Mouse (Mus musculus): Measurements from ENCODE around the gene Dtx1. TPM values are rescaled to one million over a fixed set of nuclear protein-coding genes. Genes with fewer than 3 reads are reported as not detected.

Gene Dtx1
- polyA plus RNA-seq, 1 experiment from 2014 or later, result 7.4 TPM

DNA sequence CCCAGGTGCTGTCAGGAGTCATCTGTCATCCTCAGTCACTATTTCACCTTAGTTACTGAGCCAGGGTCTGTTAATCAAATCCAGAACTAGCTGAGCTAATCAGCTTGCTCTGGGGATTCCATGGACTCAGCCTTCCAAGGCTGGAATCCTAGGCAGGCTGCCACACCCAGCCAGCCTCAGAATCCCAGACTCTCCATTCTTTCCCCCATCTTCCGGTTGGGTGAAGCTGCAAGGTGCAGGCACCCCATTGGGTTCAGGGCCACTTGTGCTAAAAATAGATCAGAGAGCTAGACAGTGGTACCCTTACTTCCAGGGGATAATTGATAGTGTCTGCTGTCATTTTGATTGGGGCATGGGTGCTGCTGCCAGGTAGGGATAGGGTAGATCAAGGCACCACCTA, 21.0 kb upstream of the Dtx1 start:
- H3K9me3 ChIP-seq (ENCODE audit: control insufficient read depth, low read length), result no peaks in the 10 kb centered on the region
- DNase-seq (ENCODE audit: low spot score) (no peak), ATAC-seq (ENCODE audit: insufficient read depth, low FRiP score, low TSS enrichment) (no peak)
- H3K27me3 ChIP-seq (ENCODE audit: control insufficient read depth, insufficient read depth, low read length), result no peaks in the 10 kb centered on the region
- H3K4me2 ChIP-seq (ENCODE audit: low read depth), result no peak overlapping the region
- H3K9ac ChIP-seq (ENCODE audit: low read length), result no peak overlapping the region
- WGBS, result 85% methylated on average over 1 of the region's 1 CpGs
- H3K36me3 ChIP-seq (ENCODE audit: control insufficient read depth, insufficient read depth, low read length), result no peaks in the 10 kb centered on the region
- H3K4me3 ChIP-seq (ENCODE audit: low read depth, low read length), result no peak overlapping the region
- H3K4me1 ChIP-seq (ENCODE audit: control insufficient read depth, insufficient read depth, low read length), result no peaks in the 10 kb centered on the region
- no peak overlapping the region for H3K27ac ChIP-seq (ENCODE audit: low read depth, low read length)

DNA sequence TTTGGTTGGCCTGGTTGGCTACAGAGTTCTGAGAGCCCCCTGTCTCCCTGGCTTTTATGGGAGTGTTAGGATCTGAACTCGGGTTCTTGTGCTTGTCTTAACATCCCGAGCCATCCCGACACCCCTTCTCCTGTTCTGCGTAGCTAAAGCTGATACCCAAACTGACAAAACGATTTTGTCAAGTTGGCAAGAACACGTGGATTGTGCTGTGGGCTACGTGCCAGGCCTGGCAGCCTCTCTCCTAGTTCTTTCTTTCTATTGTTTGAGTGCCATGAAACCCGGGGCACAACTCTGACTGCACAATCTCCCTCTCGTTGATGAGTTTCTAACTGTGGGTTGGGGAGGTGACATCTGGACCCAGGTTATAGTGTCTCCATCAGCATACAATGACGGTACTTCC, 17.6 kb upstream of the Dtx1 start:
- 86% methylated on average over 10 of the region's 10 CpGs for WGBS
- no peaks in the 10 kb centered on the region for H3K36me3 ChIP-seq (ENCODE audit: control insufficient read depth, insufficient read depth, low read length)
- H3K27ac ChIP-seq (ENCODE audit: low read depth, low read length), result no peak overlapping the region
- H3K9me3 ChIP-seq (ENCODE audit: control insufficient read depth, low read length), result no peaks in the 10 kb centered on the region
- no peak overlapping the region for H3K9ac ChIP-seq (ENCODE audit: low read length)
- H3K4me3 ChIP-seq (ENCODE audit: low read depth, low read length), result no peak overlapping the region
- H3K4me1 ChIP-seq (ENCODE audit: control insufficient read depth, insufficient read depth, low read length), result no peaks in the 10 kb centered on the region
- no peak for ATAC-seq (ENCODE audit: insufficient read depth, low FRiP score, low TSS enrichment)
- H3K27me3 ChIP-seq (ENCODE audit: control insufficient read depth, insufficient read depth, low read length), result no peaks in the 10 kb centered on the region
- DNase-seq (ENCODE audit: low spot score), result no peak
- no peak overlapping the region for H3K4me2 ChIP-seq (ENCODE audit: low read depth)

DNA sequence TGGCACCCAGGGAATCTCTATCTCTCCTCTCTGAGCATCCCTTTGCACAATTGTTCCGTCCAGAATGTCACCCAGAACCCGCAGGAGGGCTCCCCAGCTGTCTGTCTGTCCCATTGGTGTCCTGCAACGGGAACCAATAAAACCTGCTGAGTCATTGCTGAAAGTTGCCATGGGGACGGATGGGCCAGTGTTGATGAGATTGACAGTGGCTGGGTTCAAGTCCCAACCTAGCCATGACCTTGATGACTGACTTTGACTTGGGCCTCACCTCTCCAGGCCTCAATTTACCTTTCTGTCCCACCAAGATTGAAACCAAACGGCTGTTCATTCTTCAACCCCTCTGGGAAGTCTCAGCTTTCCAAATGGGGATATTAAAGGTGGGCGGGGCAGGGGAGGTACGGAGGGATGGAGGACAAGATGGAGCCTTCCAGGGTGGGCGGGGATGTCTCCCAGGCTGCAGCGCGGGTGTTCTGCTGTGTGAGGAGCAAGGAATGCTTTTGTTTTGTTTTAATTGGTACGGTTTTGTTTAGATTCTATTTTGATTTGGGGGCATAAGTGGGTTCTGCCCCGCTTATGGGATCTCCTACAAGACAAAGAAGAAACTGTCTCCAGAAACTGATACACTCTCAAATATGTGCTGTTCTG, 14.2 kb upstream of the Dtx1 start:
- H3K27me3 ChIP-seq (ENCODE audit: control insufficient read depth, insufficient read depth, low read length), result no peaks in the 10 kb centered on the region
- no peak overlapping the region for H3K4me3 ChIP-seq (ENCODE audit: low read depth, low read length)
- no peaks in the 10 kb centered on the region for H3K36me3 ChIP-seq (ENCODE audit: control insufficient read depth, insufficient read depth, low read length)
- WGBS, result 56% methylated on average over 12 of the region's 12 CpGs
- no peak overlapping the region for H3K27ac ChIP-seq (ENCODE audit: low read depth, low read length)
- no peaks in the 10 kb centered on the region for H3K9me3 ChIP-seq (ENCODE audit: control insufficient read depth, low read length)
- no peak overlapping the region for H3K4me2 ChIP-seq (ENCODE audit: low read depth)
- no peak overlapping the region for H3K9ac ChIP-seq (ENCODE audit: low read length)
- DNase-seq (ENCODE audit: low spot score) (no peak), ATAC-seq (ENCODE audit: insufficient read depth, low FRiP score, low TSS enrichment) (no peak)
- H3K4me1 ChIP-seq (ENCODE audit: control insufficient read depth, insufficient read depth, low read length), result no peaks in the 10 kb centered on the region

DNA sequence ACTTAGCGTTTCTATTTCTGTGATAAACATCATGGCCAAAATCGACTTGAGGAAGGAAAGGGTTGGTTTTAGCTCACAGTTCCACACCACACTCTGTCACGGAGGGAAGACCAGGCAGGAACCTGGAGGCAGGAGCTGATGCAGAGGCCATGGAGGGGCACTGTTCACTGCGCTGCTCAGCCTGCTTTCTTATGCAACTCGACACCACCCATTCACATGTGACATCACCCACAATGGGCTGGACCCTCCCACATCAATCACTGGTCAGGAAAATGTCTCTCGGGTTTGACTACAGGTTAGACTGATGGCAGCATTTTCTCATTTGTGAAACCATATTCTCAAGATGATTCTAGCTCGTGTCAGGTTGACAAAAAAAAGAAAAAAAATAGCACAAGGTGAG, 9.3 kb upstream of the Dtx1 start:
- no peaks in the 10 kb centered on the region for H3K9me3 ChIP-seq (ENCODE audit: control insufficient read depth, low read length)
- DNase-seq (ENCODE audit: low spot score), result no peak
- no peak overlapping the region for H3K27ac ChIP-seq (ENCODE audit: low read depth, low read length)
- H3K4me1 ChIP-seq (ENCODE audit: control insufficient read depth, insufficient read depth, low read length), result no peaks in the 10 kb centered on the region
- H3K4me2 ChIP-seq (ENCODE audit: low read depth), result no peak overlapping the region
- WGBS, result 65% methylated on average over 7 of the region's 7 CpGs
- ATAC-seq (ENCODE audit: insufficient read depth, low FRiP score, low TSS enrichment), result no peak
- H3K9ac ChIP-seq (ENCODE audit: low read length), result no peak overlapping the region
- no peaks in the 10 kb centered on the region for H3K36me3 ChIP-seq (ENCODE audit: control insufficient read depth, insufficient read depth, low read length)
- H3K27me3 ChIP-seq (ENCODE audit: control insufficient read depth, insufficient read depth, low read length), result no peaks in the 10 kb centered on the region
- H3K4me3 ChIP-seq (ENCODE audit: low read depth, low read length), result no peak overlapping the region

DNA sequence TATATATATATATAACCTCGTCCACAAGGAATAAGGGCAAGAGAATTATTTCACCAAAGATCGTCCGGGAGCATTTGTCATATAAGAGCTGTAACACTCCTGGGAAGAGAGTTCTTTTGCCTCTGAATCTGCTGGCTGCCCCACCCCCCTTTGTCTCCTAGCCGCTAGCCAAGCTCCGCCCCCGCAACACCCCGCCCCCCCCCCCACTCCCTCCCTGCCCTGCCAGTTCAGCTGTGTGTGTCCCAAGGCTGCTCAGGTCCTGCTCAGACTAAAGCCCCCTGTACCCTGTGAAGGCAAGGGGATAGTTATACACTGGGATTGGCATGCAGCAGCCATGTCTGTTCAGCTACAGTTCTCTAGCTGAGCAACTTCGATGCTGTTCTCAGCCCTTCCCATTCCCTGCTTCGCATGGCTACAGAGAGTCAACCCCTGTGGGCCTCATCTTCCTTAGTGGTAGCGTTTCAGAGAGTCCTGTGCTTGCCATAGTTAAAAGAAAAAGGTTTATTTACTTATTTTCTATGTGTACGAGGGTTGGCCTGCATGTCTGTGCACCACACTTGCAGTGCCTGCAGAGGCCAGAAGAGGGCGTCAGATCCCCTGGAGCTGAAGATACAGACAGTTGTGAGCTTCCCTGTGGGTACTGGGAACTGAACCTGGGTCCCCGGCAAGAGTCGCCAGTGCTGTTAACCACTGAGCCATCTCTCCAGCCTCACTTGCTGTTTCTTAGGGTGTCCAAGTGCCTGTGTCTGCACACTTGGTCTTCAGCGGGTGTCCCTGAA, 7.1 kb upstream of the Dtx1 start:
- ATAC-seq (ENCODE audit: insufficient read depth, low FRiP score, low TSS enrichment) (no peak), DNase-seq (ENCODE audit: low spot score) (no peak)
- Histone ChIP-seq H3K9ac (ENCODE audit: low read length) (no peak overlapping the region), H3K9me3 (ENCODE audit: control insufficient read depth, low read length) (no peaks in the 10 kb centered on the region), H3K4me2 (ENCODE audit: low read depth) (no peak overlapping the region), H3K27me3 (ENCODE audit: control insufficient read depth, insufficient read depth, low read length) (peaks cover 4% of the 10 kb centered on the region), H3K27ac (ENCODE audit: low read depth, low read length) (no peak overlapping the region), H3K36me3 (ENCODE audit: control insufficient read depth, insufficient read depth, low read length) (no peaks in the 10 kb centered on the region), H3K4me3 (ENCODE audit: low read depth, low read length) (no peak overlapping the region), H3K4me1 (ENCODE audit: control insufficient read depth, insufficient read depth, low read length) (no peaks in the 10 kb centered on the region)
- WGBS, result 58% methylated on average over 12 of the region's 15 CpGs

DNA sequence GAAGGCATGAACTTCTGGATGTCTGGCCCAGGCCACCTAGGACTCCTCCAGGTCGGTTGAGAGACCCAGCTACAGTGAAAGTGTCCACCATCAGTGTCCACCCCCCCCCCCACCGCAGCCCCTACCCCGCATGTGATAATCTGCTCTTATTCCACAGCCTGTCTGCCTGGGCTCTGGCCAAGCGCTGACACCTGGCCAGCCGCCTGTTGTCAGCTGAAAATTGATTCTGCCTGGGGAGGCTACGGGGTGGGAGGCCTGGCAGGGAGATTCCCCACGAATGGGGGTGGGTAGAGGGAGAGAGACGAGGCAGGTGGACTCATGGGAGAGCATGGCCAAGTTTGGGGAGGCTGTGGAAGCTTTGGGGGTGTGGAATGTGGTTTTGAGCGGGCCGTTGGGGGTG, 5.4 kb upstream of the Dtx1 start:
- peaks cover 14% of the 10 kb centered on the region for H3K27me3 ChIP-seq (ENCODE audit: control insufficient read depth, insufficient read depth, low read length)
- DNase-seq (ENCODE audit: low spot score) (no peak), ATAC-seq (ENCODE audit: insufficient read depth, low FRiP score, low TSS enrichment) (no peak)
- no peak overlapping the region for H3K27ac ChIP-seq (ENCODE audit: low read depth, low read length)
- H3K4me2 ChIP-seq (ENCODE audit: low read depth), result no peak overlapping the region
- WGBS, result 77% methylated on average over 10 of the region's 10 CpGs
- H3K9me3 ChIP-seq (ENCODE audit: control insufficient read depth, low read length), result no peaks in the 10 kb centered on the region
- no peak overlapping the region for H3K4me3 ChIP-seq (ENCODE audit: low read depth, low read length)
- H3K9ac ChIP-seq (ENCODE audit: low read length), result no peak overlapping the region
- no peaks in the 10 kb centered on the region for H3K36me3 ChIP-seq (ENCODE audit: control insufficient read depth, insufficient read depth, low read length)
- H3K4me1 ChIP-seq (ENCODE audit: control insufficient read depth, insufficient read depth, low read length), result no peaks in the 10 kb centered on the region

DNA sequence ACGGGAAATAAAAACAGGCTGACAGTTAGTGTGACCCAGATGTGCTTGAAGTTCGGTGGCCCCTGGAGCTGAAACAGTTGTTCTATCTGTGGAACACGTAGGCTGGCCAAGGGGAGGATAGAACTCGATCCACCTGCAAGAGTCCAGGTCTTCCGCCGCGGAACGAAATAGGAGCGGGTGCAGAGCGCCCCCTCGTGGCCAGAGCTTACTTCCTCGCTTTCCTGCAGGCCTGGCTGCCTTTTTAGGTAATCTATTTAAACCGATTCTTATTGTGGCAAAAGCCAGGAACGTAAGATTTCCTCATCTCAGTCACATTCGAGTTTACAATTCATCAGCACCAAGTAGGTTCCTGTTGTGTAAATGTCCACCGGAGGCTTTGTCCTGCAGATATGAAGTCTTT, 2.6 kb upstream of the Dtx1 start:
- Histone ChIP-seq H3K4me1 (ENCODE audit: control insufficient read depth, insufficient read depth, low read length) (peaks cover 18% of the 10 kb centered on the region), H3K9ac (ENCODE audit: low read length) (no peak overlapping the region), H3K4me3 (ENCODE audit: low read depth, low read length) (no peak overlapping the region), H3K36me3 (ENCODE audit: control insufficient read depth, insufficient read depth, low read length) (no peaks in the 10 kb centered on the region), H3K27ac (ENCODE audit: low read depth, low read length) (no peak overlapping the region), H3K4me2 (ENCODE audit: low read depth) (no peak overlapping the region), H3K27me3 (ENCODE audit: control insufficient read depth, insufficient read depth, low read length) (peaks cover 42% of the 10 kb centered on the region), H3K9me3 (ENCODE audit: control insufficient read depth, low read length) (no peaks in the 10 kb centered on the region)
- no peak for ATAC-seq (ENCODE audit: insufficient read depth, low FRiP score, low TSS enrichment)
- peak; percentile 82 for DNase-seq (ENCODE audit: low spot score)
- 3% methylated on average over 16 of the region's 16 CpGs for WGBS

DNA sequence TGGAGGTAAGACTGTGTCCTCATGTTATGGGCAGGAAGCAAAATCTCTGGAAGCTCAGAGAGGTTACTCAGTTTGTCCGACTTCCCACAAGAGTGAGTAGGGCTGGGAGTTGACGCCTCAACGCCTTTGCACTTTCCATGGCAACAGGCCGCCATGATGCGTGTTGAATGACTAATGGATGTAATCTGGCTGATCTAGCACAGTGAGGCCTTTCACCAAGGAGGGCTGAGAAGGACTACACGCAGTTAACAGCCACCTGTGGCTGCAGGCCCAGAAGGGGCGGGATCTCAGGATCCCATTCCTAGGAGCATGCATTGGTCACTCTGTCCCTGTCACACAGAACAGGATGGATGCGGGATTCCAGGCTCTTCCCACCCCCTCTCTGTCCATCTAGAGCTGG, 994 bp upstream of the Dtx1 start:
- Histone ChIP-seq H3K9ac (ENCODE audit: low read length) (no peak overlapping the region), H3K27ac (ENCODE audit: low read depth, low read length) (no peak overlapping the region), H3K36me3 (ENCODE audit: control insufficient read depth, insufficient read depth, low read length) (no peaks in the 10 kb centered on the region), H3K4me3 (ENCODE audit: low read depth, low read length) (no peak overlapping the region), H3K4me1 (ENCODE audit: control insufficient read depth, insufficient read depth, low read length) (peaks cover 18% of the 10 kb centered on the region), H3K9me3 (ENCODE audit: control insufficient read depth, low read length) (no peaks in the 10 kb centered on the region), H3K27me3 (ENCODE audit: control insufficient read depth, insufficient read depth, low read length) (peaks cover 47% of the 10 kb centered on the region), H3K4me2 (ENCODE audit: low read depth) (no peak overlapping the region)
- 65% methylated on average over 8 of the region's 8 CpGs for WGBS
- DNase-seq (ENCODE audit: low spot score), result no peak
- no peak for ATAC-seq (ENCODE audit: insufficient read depth, low FRiP score, low TSS enrichment)

DNA sequence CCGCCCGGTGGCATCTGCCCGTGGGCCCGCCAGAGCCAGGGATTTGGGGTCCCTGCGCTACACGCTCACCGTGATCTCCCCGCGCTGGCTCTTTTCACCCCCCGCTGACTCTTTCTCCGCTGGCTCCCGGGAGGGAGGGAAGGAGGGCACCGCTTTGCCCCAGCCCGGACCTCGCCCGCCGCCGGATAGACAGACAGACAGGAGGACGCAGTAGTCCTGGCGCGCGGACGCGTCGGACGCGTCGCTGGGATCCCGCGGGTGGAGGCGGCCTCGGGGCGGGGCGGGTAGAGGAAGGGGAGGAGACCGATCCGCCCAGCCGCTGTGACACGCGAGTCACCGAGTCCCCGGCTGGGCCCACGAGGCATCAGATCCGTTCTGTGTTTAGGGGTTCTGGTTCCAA, 311 bp downstream of the Dtx1 start:
- H3K4me2 ChIP-seq (ENCODE audit: low read depth), result peak overlapping the region; percentile 71
- H3K4me3 ChIP-seq (ENCODE audit: low read depth, low read length), result peak overlapping the region; percentile 46
- ATAC-seq (ENCODE audit: insufficient read depth, low FRiP score, low TSS enrichment), result no peak
- H3K9ac ChIP-seq (ENCODE audit: low read length), result peak overlapping the region; percentile 64
- peaks cover 23% of the 10 kb centered on the region for H3K4me1 ChIP-seq (ENCODE audit: control insufficient read depth, insufficient read depth, low read length)
- H3K9me3 ChIP-seq (ENCODE audit: control insufficient read depth, low read length), result no peaks in the 10 kb centered on the region
- no peak for DNase-seq (ENCODE audit: low spot score)
- WGBS, result under 1% methylated on average over 37 of the region's 43 CpGs
- no peaks in the 10 kb centered on the region for H3K36me3 ChIP-seq (ENCODE audit: control insufficient read depth, insufficient read depth, low read length)
- H3K27me3 ChIP-seq (ENCODE audit: control insufficient read depth, insufficient read depth, low read length), result peaks cover 49% of the 10 kb centered on the region
- H3K27ac ChIP-seq (ENCODE audit: low read depth, low read length), result no peak overlapping the region
